In genomic region chr13:36540231-36540630, GRCm38 (mm10) we compare ENCODE assay signal across 10 mouse cellular contexts.
DNase-seq lines count a peak whose midpoint lies in the region; ATAC-seq lines count a peak whose summit lies in the region.
"Had no signal": no experiment of that assay in that cellular context is flagged by ENCODE, and none has a peak within 500 bp of the region (broad histone marks: within the 10 kb centered on the region; RNA-seq: fewer than 3 reads in every experiment).

No protein-coding gene starts in this region.

- DNase-seq in kidney, postnatal 10 days: peak; percentile 64
- DNase-seq in kidney, adult 18-20 months: no peak
- DNase-seq in gastrocnemius, postnatal 25 days: peak; percentile 11
- peak; percentile 52 for DNase-seq in heart, postnatal 4 days
- DNase-seq in lung, postnatal 36 days: peak; percentile 41
- DNase-seq in spleen, postnatal 10 days (ENCODE audit: low spot score in 2 of 2): no peak
- DNase-seq: adrenal gland, postnatal 10 days; cerebellum, adult 8-10 months; liver, embryonic 13.5 days had no signal

- no peak for ATAC-seq in erythroblast, adult 5-6 weeks (replicated peaks; ENCODE audit: low FRiP score, poor library complexity, severe bottlenecking)

Comparison
In these comparisons a context has a peak if more than half of its experiments do, and no peak if none do; other contexts are left out.
1. DNase-seq: peak in kidney, postnatal 10 days (single experiment), gastrocnemius, postnatal 25 days (single experiment), heart, postnatal 4 days (single experiment) and lung, postnatal 36 days (single experiment); none in kidney, adult 18-20 months (single experiment) and spleen, postnatal 10 days (0 of 2).